Mouse (Mus musculus): ENCODE measurements at regions not wholly inside any gene's neighbourhood (a gene's known extent, or its start where the extent isn't known, plus 50 kb on each side); places are given as distances from the start of the nearest gene placed in this dataset.

DNA sequence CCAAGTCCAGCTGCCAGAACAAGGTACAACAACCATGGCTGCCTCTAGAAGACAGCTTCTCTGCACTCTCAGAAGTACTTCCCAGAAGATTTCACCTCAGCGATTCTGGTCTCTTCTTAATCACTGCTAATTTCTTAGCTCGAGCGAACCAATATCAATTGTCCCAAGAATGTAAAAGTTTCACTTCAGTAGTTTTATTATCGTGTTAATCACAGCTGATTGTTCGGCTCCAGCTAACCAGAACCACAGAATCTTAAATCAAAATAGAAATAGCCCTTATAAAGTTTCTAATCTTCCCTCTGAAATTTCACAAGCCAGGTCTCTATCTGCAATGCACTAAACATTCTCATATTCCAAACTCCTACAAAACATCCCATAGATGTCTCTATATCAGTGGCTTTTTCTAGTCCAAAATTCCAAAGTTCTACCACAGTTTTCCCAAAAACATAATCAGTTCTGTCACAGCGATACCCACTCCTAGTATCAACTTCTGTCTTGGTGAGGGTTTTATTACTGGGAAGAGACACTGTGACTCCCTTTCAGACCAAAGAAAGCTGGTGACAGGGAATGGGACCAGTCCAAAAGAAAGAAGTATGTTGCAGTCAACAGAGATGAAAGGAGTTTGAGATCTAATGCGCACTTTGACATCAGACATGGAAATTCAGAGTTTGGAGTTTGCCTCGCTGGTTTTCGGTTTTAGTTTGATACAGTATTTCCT is 130.2 kb downstream of the Gm10283 start:
- no peak for DNase-seq (ENCODE audit: low spot score in 2 of 2)

DNA sequence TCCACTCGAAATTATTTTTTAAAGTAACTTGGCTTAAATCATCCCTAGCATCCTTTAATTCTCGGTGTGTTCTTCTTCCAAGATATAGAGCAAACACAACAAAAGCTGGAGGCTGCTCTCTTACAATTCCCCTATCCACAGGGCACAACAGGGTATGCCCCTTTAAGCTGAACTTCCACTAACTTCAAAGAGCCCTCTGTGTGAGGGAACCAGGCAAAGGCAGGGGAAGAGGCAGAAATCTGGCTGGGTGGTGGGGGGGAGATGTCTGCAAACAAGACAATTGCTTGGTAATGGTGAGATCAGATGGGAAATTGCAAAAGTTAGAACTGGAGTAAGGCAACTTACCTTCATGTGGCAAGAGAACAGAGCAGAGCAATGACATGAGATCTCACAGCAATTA is 154.7 kb downstream of the Gm10283 start:
- DNase-seq (ENCODE audit: low spot score in 2 of 2): no peak

DNA sequence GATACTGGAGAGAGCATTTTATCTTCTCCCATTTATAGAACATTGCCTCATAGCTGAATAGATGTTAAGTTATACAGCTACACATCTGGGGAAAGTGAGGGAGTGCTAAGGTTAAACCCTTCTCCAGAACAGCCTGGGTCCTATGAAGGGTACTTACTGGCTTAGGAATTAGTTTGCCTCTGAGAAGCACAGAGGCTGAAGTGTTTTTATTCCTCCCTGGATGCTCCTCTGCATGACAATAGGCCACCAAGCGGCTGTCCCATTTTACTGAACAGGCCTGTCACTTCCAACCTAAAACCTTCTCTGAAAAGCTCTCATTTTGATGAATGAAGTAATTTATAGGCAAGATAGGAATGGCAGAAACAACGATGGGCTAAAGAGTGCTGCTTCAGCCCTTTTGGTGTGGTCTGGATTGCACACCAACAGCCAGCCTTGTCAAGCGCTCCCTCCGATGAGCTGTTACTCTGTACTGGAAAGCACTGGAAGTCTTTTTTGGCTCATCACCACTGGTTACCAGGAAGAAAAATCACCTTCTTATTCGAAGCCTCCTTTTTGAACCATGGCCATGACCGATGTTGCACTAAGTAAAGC is 157.1 kb downstream of the Gm10283 start:
- no peak for DNase-seq (ENCODE audit: low spot score in 2 of 2)

DNA sequence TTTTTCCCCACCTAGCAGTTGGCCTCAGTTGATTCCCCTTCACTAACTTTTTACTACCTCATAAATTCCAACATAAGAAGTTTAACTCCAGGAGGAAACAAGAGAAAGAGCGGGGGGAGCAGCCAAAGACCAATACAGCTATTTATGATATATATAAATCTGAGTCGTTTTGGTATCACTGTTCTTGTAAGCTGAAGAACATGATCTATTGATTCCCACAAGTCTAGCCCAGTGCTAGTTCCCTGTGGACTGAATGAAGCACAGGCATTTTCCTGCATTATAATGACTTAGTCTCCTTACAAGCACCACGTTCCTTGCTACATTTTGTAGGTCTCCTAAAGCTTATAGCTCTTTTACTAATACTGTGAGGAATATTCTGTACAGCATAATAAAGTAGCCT is 187.5 kb downstream of the Gm10283 start:
- DNase-seq (ENCODE audit: low spot score in 2 of 2): no peak

DNA sequence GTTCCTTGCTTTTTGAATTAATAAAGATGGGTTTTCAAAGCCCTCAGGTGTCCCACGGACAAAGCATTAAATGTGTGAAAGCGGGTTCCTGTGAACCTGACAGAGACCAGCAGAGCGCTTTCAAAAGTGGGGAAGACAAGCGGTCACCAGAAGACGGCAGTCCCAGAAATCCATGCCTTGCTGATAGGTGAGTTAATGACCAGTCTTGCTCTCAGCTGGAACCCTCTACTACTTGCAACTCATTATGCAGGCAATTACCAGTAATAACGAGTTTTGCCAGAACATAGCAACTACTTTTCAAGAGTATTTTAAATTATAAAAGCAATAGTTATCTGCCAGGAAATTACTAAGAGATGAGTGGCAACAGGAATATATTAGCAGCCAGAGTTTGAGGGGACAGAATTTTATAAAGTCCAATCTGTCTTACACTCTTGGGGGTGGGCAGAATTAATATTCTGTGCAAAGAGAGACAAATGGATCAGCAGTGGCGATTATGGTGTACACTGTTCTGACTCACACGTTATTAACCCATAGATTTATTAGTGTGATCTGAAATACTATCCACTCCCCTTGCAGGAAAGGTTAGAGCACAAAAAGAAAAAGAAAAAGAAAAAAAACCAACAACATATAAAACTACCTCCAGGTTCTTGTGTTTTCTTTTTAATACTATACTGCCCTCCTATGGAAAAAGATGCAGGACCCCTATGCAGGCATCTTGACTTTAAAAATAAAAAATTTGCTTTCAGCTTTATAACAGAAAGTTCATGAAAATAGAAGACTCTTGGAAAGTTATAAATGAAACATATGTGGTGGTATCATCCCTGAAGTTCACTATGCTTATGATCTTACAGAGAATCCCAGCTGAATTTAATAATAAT is 188.8 kb downstream of the Gm10283 start:
- no peak for DNase-seq (ENCODE audit: low spot score in 2 of 2)

DNA sequence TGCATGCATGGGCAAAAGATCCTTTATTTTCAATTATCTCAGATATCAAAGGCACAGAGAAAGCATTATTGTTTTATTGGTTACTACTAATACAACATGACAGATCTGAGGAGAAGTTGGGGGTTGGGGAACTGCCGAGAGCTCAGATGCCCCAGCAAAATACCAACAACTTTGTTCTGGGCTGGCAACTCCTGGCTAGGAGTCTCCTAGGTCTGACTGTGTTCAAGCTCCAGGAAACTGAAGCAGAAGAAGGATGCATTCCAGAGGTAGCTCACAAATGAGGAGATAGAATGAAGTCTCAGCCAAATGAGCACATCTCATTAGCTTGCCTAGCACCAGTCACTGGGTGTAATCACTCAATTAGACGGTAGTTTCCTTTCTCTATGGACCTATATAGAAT is 192.9 kb downstream of the Gm10283 start:
- DNase-seq (ENCODE audit: low spot score in 2 of 2): no peak

DNA sequence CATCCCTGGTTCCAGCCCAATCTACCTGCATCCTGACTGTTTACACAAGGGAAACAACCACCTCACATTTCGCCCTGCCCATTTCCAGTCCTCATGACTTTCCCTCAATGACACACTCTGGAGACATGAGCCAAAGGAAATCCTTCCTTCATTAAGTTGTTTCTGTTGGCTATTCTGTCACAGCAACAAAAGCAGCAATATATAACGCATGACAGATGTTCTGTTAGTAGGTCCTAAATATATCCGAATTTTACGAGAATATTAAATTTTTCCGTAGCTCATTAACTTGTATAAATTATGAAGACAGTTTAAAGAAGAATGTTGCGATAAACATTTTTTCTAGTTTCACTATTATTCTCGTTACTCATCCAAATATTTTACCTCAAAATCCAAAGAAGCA is 201.7 kb downstream of the Gm10283 start:
- DNase-seq (ENCODE audit: low spot score in 2 of 2): no peak

DNA sequence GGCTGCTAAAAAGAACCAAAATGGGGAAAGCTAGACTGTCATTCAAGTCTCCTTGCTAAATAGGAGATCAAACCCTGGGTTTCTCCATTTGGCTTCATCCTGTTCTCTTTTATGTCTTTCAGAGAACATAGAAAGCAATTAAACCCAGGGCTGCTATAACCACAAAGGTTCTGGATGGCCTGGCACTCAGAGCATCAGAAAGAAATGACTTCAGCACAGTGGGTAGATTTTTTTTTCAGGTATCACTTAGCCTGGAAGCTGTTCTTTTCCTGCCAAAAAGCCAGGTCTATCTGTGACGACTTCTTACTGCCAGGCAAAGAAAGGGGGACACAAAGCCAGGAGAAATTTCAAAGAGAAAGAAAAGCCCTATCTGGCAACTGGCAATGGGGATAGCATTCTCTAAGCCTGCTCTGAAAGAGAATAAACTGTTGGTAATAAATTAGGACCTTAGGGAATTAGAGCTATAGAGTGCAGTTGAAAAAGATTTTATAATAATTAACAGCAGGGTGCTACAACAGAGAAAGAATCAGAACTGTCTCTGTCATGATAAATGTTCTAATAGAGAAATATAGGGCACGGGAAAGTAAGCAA is 225.7 kb downstream of the Gm10283 start:
- no peak for DNase-seq (ENCODE audit: low spot score in 2 of 2)

DNA sequence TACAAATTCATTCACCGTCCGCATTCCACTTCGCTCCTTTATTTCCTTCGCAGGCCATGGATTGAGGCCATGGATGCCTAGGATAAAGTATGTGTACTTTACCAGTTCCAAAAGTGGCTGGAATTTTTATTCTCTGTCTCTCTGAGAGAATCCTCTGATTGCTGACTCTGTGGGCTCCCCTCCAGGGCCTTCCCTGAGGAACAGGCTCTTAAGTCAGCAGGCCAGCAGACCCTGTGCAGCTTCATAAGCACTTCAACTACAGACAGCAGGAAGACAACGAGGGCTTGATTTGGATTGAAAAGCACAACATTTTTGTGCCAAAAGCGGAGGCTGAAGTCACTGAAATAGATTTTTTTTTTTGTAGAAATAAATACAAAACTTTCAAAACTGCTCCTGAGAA is 252.7 kb downstream of the Gm10283 start:
- peak in 1 of 2 experiments; percentile 1 for DNase-seq (ENCODE audit: low spot score in 2 of 2)

DNA sequence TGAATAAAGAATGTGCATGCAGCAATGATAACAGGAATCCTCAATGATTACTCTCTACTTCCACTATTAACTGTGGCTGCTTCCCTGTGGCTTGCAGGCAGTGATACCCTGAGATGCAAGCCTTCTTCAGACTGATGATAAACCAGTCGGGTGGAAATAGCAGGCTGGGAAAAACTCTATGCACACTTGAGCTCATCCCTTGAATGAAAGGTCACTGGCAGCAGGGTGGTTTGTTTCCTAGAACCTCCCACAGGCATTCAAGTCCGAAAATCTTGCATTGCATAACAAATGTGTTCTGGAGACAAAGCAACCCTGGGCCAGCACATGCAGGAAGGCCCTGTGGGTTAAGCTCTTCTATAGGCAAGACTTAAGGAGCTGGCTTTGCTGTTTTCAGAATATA is 253.3 kb downstream of the Gm10283 start:
- DNase-seq (ENCODE audit: low spot score in 2 of 2): no peak

DNA sequence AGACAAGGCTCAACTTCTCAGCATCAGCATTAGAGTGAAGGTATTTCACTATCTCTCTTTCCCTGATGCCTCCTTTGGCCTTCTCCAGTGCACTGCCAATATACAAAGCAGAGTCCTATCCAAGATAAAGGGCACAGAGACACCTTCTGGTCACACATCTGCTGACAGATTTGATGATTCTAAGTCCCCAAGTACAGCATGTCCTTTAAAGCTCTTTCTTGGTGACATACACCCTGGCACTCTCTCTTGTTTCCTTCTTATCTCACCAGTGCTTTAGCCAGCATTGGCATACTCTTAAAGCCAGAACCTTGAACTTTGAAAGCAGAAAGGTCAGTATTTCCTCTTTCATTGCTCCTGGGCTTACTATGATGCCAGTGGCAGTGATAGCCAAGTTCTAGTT is 255.4 kb downstream of the Gm10283 start:
- DNase-seq (ENCODE audit: low spot score in 2 of 2): no peak

DNA sequence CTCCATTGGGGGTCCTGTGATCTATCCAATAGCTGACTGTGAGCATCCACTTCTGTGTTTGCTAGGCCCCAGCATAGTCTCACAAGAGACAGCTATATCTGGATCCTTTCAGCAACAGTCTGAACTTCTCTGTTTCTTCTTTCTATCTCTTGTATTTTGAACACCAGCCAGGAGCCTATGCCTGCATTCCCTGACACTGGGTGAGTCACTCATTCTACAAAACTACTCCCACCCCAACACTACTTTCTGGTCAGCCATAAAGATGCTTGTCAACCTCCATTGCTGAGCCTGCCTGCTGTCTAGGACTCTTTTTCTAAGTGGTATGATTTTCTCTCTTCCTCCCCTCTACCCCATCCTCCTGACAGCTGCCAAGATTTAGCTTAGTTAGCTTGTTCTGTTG is 261.6 kb downstream of the Gm10283 start:
- DNase-seq (ENCODE audit: low spot score in 2 of 2): no peak

DNA sequence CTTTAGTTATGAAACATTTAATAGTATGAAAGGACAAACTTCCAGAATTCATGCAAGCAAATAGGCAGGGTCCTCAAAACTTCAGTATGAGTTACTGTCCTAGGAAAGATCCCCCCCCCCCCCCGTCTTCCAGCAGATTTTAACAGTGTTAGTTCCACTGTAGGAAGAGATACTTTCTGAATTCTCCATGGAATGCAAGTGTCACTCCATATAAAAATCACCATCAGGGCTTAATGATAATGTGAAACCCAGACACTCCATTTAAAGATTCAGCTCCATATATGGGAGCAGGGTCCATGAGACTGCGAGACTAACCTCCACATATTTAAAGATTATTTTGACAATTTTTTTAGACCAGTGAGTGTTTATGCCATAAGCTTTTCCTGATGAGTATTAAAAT is 282.1 kb downstream of the Gm10283 start:
- no peak for DNase-seq (ENCODE audit: low spot score in 2 of 2)

DNA sequence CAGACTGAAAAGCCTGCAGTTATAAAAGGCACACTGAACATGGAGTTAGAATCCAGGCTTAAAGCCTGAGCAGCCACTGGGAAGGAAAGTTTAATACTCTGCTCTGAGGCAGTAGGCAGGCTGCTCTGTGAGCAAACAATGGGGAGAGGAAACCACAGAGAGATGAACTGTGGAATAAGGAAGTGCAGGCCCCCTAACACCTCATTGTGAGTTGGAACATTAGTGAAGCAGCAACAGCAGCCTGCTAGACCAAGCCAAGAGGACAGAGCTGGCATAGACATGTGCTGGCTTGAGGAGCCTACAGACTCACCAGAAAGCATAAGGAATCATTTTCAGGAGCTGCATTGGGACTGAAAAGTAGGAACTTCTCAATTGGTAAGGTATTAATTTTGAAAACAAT is 307.4 kb downstream of the Gm10283 start:
- DNase-seq (ENCODE audit: low spot score in 2 of 2): no peak

DNA sequence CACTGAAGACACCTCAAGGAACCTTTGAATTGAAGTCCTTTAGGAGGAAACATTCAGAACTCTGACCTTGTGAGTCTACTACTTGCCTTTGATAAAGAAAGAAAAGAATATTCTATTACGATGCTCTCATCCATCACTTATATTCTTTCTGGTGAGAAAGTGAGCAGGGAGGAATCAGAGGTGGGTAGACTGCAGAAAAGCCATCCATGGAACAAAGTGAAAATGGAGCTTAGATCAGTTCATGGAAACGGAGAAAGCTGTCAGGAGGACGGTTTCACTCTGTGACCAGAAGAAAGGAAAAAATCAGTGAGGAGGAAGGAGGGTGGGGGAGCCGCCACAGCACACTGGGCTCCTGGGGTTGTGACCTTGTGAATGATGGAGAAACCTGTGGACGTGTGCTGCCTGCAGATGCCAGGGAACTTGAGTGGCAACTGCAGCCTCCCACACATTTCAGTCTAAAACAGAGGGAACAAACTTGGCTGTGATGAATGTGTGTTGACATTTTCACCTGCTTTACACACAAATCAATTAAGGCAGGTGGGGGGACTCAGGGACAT is 335.2 kb downstream of the Gm10283 start:
- DNase-seq (ENCODE audit: low spot score in 2 of 2): no peak
